Mouse (Mus musculus) embryonic stem cell, embryonic (primary cell): ENCODE measurements at regions not wholly inside any gene's neighbourhood (a gene's known extent, or its start where the extent isn't known, plus 50 kb on each side); places are given as distances from the start of the nearest gene placed in this dataset.
"Not testable (repeated sequence)": the region's sequence is repeated elsewhere in the genome, so short reads cannot be mapped to it uniquely, and the experiment has no call there.

Source experiments
- CTCF ChIA-PET, 4 experiments: fragments of 300-600 bp in 2 of 4; fragments of 350-600 bp in 2 of 4; sonication (Branson Sonifier 250); formaldehyde crosslinking; loops; one replicate each; lab custom pipeline; 2022; ENCODE audit warnings: inconsistent platforms in 2 of 4; lab: Charles Lee
- POLR2A ChIA-PET, 4 experiments: fragments of 300-600 bp in 2 of 4; fragments of 350-600 bp in 2 of 4; sonication (Branson Sonifier 250); formaldehyde crosslinking; loops; one replicate each; lab custom pipeline; 2022; ENCODE audit warnings: antibody characterized with exemption in 4 of 4, inconsistent platforms in 1 of 4; lab: Charles Lee

- ChIA-PET POLR2A (no interaction called here), CTCF (no interaction called here)
These were observed 858.6 kb downstream of the Adgrl3 start for GRCm38 (mm10) chr5:81878563-81878962.

- POLR2A ChIA-PET, result no interaction called here
These were observed 873.4 kb downstream of the Adgrl3 start for GRCm38 (mm10) chr5:81893358-81893757.

GRCm38 (mm10) chr5:81909368-81909767 lies 889.4 kb downstream of the Adgrl3 start:
- CTCF ChIA-PET, result no interaction called here
- POLR2A ChIA-PET, result no interaction called here

More at GRCm38 (mm10) chr5:81893358-81893757, 873.4 kb downstream of the Adgrl3 start:
- CTCF ChIA-PET, result no interaction called here

GRCm38 (mm10) chr5:81909964-81910363 lies 890.0 kb downstream of the Adgrl3 start:
- POLR2A ChIA-PET, result no interaction called here
- CTCF ChIA-PET, result no interaction called here

GRCm38 (mm10) chr5:81916667-81917066 lies 896.7 kb downstream of the Adgrl3 start:
- ChIA-PET POLR2A (interaction anchor here in 1 of 4 experiments (0.5 kb wide), 1 partner anchor 61 kb away, joined by 7 read pairs; no protein-coding TSS in a partner anchor), CTCF (no interaction called here)

- ChIA-PET POLR2A (no interaction called here), CTCF (no interaction called here)
These were observed 920.9 kb downstream of the Adgrl3 start for GRCm38 (mm10) chr5:81940798-81941197.

GRCm38 (mm10) chr5:81969685-81970524 lies 950.0 kb downstream of the Adgrl3 start:
- CTCF ChIA-PET, result no interaction called here

GRCm38 (mm10) chr5:81970525-81971011 lies 950.6 kb downstream of the Adgrl3 start:
- ChIA-PET POLR2A (no interaction called here), CTCF (no interaction called here)

More at GRCm38 (mm10) chr5:81969685-81970524, 950.0 kb downstream of the Adgrl3 start:
- POLR2A ChIA-PET, result no interaction called here

GRCm38 (mm10) chr5:81976515-81976914 lies 956.6 kb downstream of the Adgrl3 start:
- CTCF ChIA-PET, result no interaction called here
- POLR2A ChIA-PET, result no interaction called here

- ChIA-PET POLR2A (no interaction called here), CTCF (no interaction called here)
These were observed 963.4 kb downstream of the Adgrl3 start for GRCm38 (mm10) chr5:81983351-81983750.

- CTCF ChIA-PET, result no interaction called here
- POLR2A ChIA-PET, result no interaction called here
These were observed 968.1 kb downstream of the Adgrl3 start for GRCm38 (mm10) chr5:81988069-81988468.

- ChIA-PET CTCF (no interaction called here), POLR2A (no interaction called here)
These were observed 988.0 kb downstream of the Adgrl3 start for GRCm38 (mm10) chr5:82007955-82008354.

- ChIA-PET CTCF (no interaction called here), POLR2A (no interaction called here)
These were observed 1004.2 kb downstream of the Adgrl3 start for GRCm38 (mm10) chr5:82024126-82024525.

GRCm38 (mm10) chr5:82034776-82035175 lies 1014.8 kb downstream of the Adgrl3 start:
- CTCF ChIA-PET, result no interaction called here
- POLR2A ChIA-PET, result no interaction called here

- ChIA-PET CTCF (no interaction called here), POLR2A (no interaction called here)
These were observed 1026.2 kb downstream of the Adgrl3 start for GRCm38 (mm10) chr5:82046106-82046505.

GRCm38 (mm10) chr5:82059108-82059838 lies 1039.3 kb downstream of the Adgrl3 start:
- POLR2A ChIA-PET, result interaction anchor here in 1 of 4 experiments (0.7 kb wide), 1 partner anchor 561 kb away, joined by 3 read pairs; no protein-coding TSS in a partner anchor
- CTCF ChIA-PET, result no interaction called here

GRCm38 (mm10) chr5:82060679-82061078 lies 1040.7 kb downstream of the Adgrl3 start:
- POLR2A ChIA-PET, result no interaction called here

GRCm38 (mm10) chr5:82069221-82069620 lies 1049.3 kb downstream of the Adgrl3 start:
- POLR2A ChIA-PET, result not testable (repeated sequence)
- CTCF ChIA-PET, result interaction anchor here in 1 of 4 experiments (0.7 kb wide), 1 partner anchor 277 kb away, joined by 3 read pairs; no protein-coding TSS in a partner anchor

More at GRCm38 (mm10) chr5:82060679-82061078, 1040.7 kb downstream of the Adgrl3 start:
- CTCF ChIA-PET, result no interaction called here

- ChIA-PET CTCF (no interaction called here), POLR2A (no interaction called here)
These were observed 1069.5 kb downstream of the Adgrl3 start for GRCm38 (mm10) chr5:82089401-82089800.
